Mouse (Mus musculus): ENCODE data around the gene Dnajc6.

DNA sequence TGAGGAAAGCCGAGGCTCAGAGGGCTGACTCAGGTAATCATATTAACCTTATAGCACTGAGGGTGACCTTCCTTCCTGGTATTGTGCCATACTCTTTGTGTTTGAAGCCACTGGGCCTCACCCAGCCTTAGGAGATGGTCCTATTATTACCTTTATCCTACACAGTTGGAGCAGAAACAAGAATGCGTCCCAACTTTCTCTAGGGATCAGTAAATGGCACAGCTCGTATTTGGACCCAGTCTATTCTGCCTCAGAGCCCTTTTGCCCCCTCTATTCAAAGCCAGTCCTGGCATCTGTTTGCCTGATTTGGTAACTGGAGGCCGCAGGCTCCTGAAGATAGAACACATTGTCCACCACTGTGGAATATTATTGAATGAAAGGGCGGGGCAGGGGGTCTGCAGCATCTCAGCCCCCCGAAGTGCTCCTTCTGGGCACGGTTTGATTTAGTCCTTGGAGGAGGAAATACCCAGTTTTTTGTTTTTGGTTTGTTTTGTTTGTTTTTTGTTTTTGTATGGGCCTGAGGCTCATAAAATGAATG, 8.1 kb downstream of the Dnajc6 start:
- TF ChIP-seq GATA1 (IDR thresholded peaks at IDR 0.05; ENCODE audit: low read length): no peak
- TF ChIP-seq TAL1 (IDR thresholded peaks at IDR 0.05; ENCODE audit: low read length): no peak
